Mouse (Mus musculus) erythroid progenitor cell, adult 5-6 weeks (primary cell): ENCODE data around the gene Col24a1. TPM values are rescaled to one million over a fixed set of nuclear protein-coding genes. Genes with fewer than 3 reads are reported as not detected.

ENCODE experiments used
- ATAC-seq: replicated peaks from 2 replicates; pipeline ENCODE4 v1.8.0; 2016; ENCODE audit warnings: moderate number of reproducible peaks, mild to moderate bottlenecking, moderate TSS enrichment, inconsistent platforms; ENCODE audit not compliant: poor library complexity, low FRiP score, severe bottlenecking
- total RNA-seq, 2 experiments: library from RNA; stranded (forward) in 1 of 2; stranded (reverse) in 1 of 2; fragments of 150-400 nt in 1 of 2; fragments of 186-747, 209-891 nt in 1 of 2; gene quantifications; 2 replicates each; pipeline versions ENCODE4 v1.2.3 to v1.2.4; 2015 to 2017; ENCODE audit warnings: low replicate concordance in 2 of 2

Col24a1 gene
- total RNA-seq, 2 experiments from 2014 or later, result not detected

GRCm38 (mm10) chr3:145537870-145538269, 245.6 kb downstream of the Col24a1 start:
- no peak for ATAC-seq

GRCm38 (mm10) chr3:145548441-145549415, 256.5 kb downstream of the Col24a1 start:
- no peak for ATAC-seq

- ATAC-seq, result no peak
These were observed 257.9 kb downstream of the Col24a1 start for GRCm38 (mm10) chr3:145550216-145550615.

GRCm38 (mm10) chr3:145554388-145554787, 262.1 kb downstream of the Col24a1 start:
- ATAC-seq, result no peak

- no peak for ATAC-seq
These were observed 263.9 kb downstream of the Col24a1 start for GRCm38 (mm10) chr3:145556206-145556605.

GRCm38 (mm10) chr3:145559675-145560074, 267.4 kb downstream of the Col24a1 start:
- no peak for ATAC-seq

GRCm38 (mm10) chr3:145560117-145560516, 267.8 kb downstream of the Col24a1 start:
- no peak for ATAC-seq

- ATAC-seq, result no peak
These were observed 282.2 kb downstream of the Col24a1 start for GRCm38 (mm10) chr3:145574468-145574867.

- ATAC-seq, result no peak
These were observed 283.1 kb downstream of the Col24a1 start for GRCm38 (mm10) chr3:145575340-145575739.

GRCm38 (mm10) chr3:145575743-145576481, 283.6 kb downstream of the Col24a1 start, which contains the start of gene Znhit6:
TSS of gene Znhit6 (plus strand) at chr3:145576205.
- peak; percentile 83 for ATAC-seq

- peak; percentile 69 for ATAC-seq
These were observed 284.2 kb downstream of the Col24a1 start for GRCm38 (mm10) chr3:145576482-145576822.

GRCm38 (mm10) chr3:145576876-145577275, 284.6 kb downstream of the Col24a1 start:
- no peak for ATAC-seq

GRCm38 (mm10) chr3:145583043-145583442, 290.8 kb downstream of the Col24a1 start:
- no peak for ATAC-seq

- no peak for ATAC-seq
These were observed 291.4 kb downstream of the Col24a1 start for GRCm38 (mm10) chr3:145583522-145584200.

- ATAC-seq, result peak; percentile 94
These were observed 298.3 kb downstream of the Col24a1 start for GRCm38 (mm10) chr3:145590562-145590961.

- no peak for ATAC-seq
These were observed 299.7 kb downstream of the Col24a1 start for GRCm38 (mm10) chr3:145591841-145592542.

GRCm38 (mm10) chr3:145595354-145595753, 303.1 kb downstream of the Col24a1 start:
- no peak for ATAC-seq

- ATAC-seq, result no peak
These were observed 306.8 kb downstream of the Col24a1 start for GRCm38 (mm10) chr3:145599059-145599458.

- ATAC-seq, result no peak
These were observed 308.5 kb downstream of the Col24a1 start for GRCm38 (mm10) chr3:145600801-145601200.

- no peak for ATAC-seq
These were observed 309.1 kb downstream of the Col24a1 start for GRCm38 (mm10) chr3:145601345-145601744.
